Mouse (Mus musculus): Measurements from ENCODE around the gene Upb1. TPM values are rescaled to one million over a fixed set of nuclear protein-coding genes. Genes with fewer than 3 reads are reported as not detected.
"Not testable (repeated sequence)": the region's sequence is repeated elsewhere in the genome, so short reads cannot be mapped to it uniquely, and the experiment has no call there.

Gene Upb1
- total and polyA plus RNA-seq, 3 experiments = 1.3 to 2.0 (median 1.6) TPM

GRCm38 (mm10) chr10:75406755-75407154 lies 5.8 kb downstream of the Upb1 start:
- DNase-seq (ENCODE audit: extremely low read depth) = no peak
- dilution Hi-C loops (cut with MboI; ENCODE audit: extremely low pct_ligation_motif_present, extremely low pct_unique_long_range_greater_than_20kb, low sequenced_read_pairs) (no loop called here), in situ Hi-C loops (cut with MboI; ENCODE audit: low pct_ligation_motif_present, low pct_unique_long_range_greater_than_20kb, low sequenced_read_pairs) (no loop called here)
- no peaks in the 10 kb centered on the region for H3K9me3 ChIP-seq (replicated peaks; ENCODE audit: low read length)
- H3K36me3 ChIP-seq (replicated peaks in 1 of 2; ENCODE audit: control insufficient read depth in 1 of 2, insufficient read depth in 1 of 2, low read length in 1 of 2) = no peaks in the 10 kb centered on the region
- no peaks in the 10 kb centered on the region for H3K27me3 ChIP-seq (replicated peaks)
- no peak overlapping the region for H3K9ac ChIP-seq (ENCODE audit: insufficient read depth, low read depth)
- peaks cover 0 to 6% of the 10 kb centered on the region in 2 experiments; a peak in 2 of 4 replicates for H3K4me1 ChIP-seq (ENCODE audit: control insufficient read depth in 1 of 2, insufficient read depth in 2 of 2)
- no peaks in the 10 kb centered on the region for H3K79me2 ChIP-seq (replicated peaks; ENCODE audit: control insufficient read depth, extremely low read depth, insufficient read depth, poor library complexity, severe bottlenecking)
- H3K4me3 ChIP-seq (replicated peaks in 1 of 3; ENCODE audit: low read depth in 2 of 3, low read length in 2 of 3, poor library complexity in 1 of 3) = no peak overlapping the region
- no peak for TF ChIP-seq RAD21 (IDR thresholded peaks at IDR 0.05; ENCODE audit: low read depth, low read length)
- no peak for TF ChIP-seq CHD1 (IDR thresholded peaks at IDR 0.05; ENCODE audit: low read depth, low read length)
- no peak for TF ChIP-seq HCFC1 (IDR thresholded peaks at IDR 0.05; ENCODE audit: low read depth, low read length)
- no peak for TF ChIP-seq POLR2AphosphoS2 (IDR thresholded peaks at IDR 0.05; ENCODE audit: low read depth, low read length)
- no peak for TF ChIP-seq USF1 (IDR thresholded peaks at IDR 0.05; ENCODE audit: low read depth, low read length)
- no peak for TF ChIP-seq EP300 (IDR thresholded peaks at IDR 0.05; ENCODE audit: low read length)
- TF ChIP-seq RCOR1 (conservative IDR thresholded peaks at IDR 0.05; ENCODE audit: low read depth, low read length) = no peak
- no peak for TF ChIP-seq MAFK (IDR thresholded peaks at IDR 0.05; ENCODE audit: insufficient replicate concordance, low read length)
- TF ChIP-seq JUN (IDR thresholded peaks at IDR 0.05; ENCODE audit: insufficient read depth, low read depth, low read length) = no peak
- H3K27ac ChIP-seq (ENCODE audit: insufficient read depth, low read depth) = no peak overlapping the region
- H3K4me2 ChIP-seq (ENCODE audit: insufficient read depth, low read depth, poor library complexity, severe bottlenecking) = no peak overlapping the region

DNA sequence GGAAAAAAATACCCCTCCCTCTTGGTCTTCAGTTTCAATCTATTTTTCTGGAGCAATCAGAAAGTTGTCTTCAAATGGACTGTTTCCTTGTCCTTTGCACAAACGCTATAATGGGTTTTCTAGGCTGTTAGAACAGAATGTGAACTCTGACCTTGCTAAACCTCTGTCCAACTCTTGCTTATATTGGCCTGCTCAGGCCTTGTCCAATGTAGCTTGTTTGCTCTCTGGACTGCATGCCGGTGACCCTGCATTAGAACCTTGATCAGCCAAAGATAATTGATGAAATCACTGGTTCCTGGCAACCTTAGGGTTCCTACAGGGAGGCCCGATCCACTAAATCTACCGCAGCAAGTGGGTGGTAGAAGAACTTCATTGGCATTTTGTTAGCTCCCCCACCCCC lies 6.8 kb downstream of the Upb1 start:
- DNase-seq (ENCODE audit: extremely low read depth) = no peak
- Histone ChIP-seq H3K79me2 (replicated peaks; ENCODE audit: control insufficient read depth, extremely low read depth, insufficient read depth, poor library complexity, severe bottlenecking) (no peaks in the 10 kb centered on the region), H3K9ac (ENCODE audit: insufficient read depth, low read depth) (no peak overlapping the region), H3K27ac (ENCODE audit: insufficient read depth, low read depth) (no peak overlapping the region), H3K27me3 (replicated peaks) (no peaks in the 10 kb centered on the region), H3K4me3 (replicated peaks in 1 of 3; ENCODE audit: low read depth in 2 of 3, low read length in 2 of 3, poor library complexity in 1 of 3) (no peak overlapping the region), H3K4me2 (ENCODE audit: insufficient read depth, low read depth, poor library complexity, severe bottlenecking) (no peak overlapping the region), H3K4me1 (ENCODE audit: control insufficient read depth in 1 of 2, insufficient read depth in 2 of 2) (peaks cover 0 to 14% of the 10 kb centered on the region in 2 experiments; a peak in 2 of 4 replicates), H3K36me3 (replicated peaks in 1 of 2; ENCODE audit: control insufficient read depth in 1 of 2, insufficient read depth in 1 of 2, low read length in 1 of 2) (no peaks in the 10 kb centered on the region), H3K9me3 (replicated peaks; ENCODE audit: low read length) (no peaks in the 10 kb centered on the region)
- no peak for TF ChIP-seq CHD1 (IDR thresholded peaks at IDR 0.05; ENCODE audit: low read depth, low read length)
- TF ChIP-seq BHLHE40 (IDR thresholded peaks at IDR 0.05; ENCODE audit: low read depth, low read length) = no peak
- TF ChIP-seq TBP (conservative IDR thresholded peaks at IDR 0.05; ENCODE audit: low read depth, low read length) = no peak
- TF ChIP-seq KAT2A (IDR thresholded peaks at IDR 0.05; ENCODE audit: insufficient replicate concordance, low read length) = no peak
- dilution Hi-C loops (cut with MboI; ENCODE audit: extremely low pct_ligation_motif_present, extremely low pct_unique_long_range_greater_than_20kb, low sequenced_read_pairs) (no loop called here), in situ Hi-C loops (cut with MboI; ENCODE audit: low pct_ligation_motif_present, low pct_unique_long_range_greater_than_20kb, low sequenced_read_pairs) (no loop called here)

GRCm38 (mm10) chr10:75411343-75412113 lies 10.6 kb downstream of the Upb1 start:
- H3K9me3 ChIP-seq (replicated peaks; ENCODE audit: low read length); H3K4me2 ChIP-seq (ENCODE audit: insufficient read depth, low read depth, poor library complexity, severe bottlenecking); H3K79me2 ChIP-seq (replicated peaks; ENCODE audit: control insufficient read depth, extremely low read depth, insufficient read depth, poor library complexity, severe bottlenecking); H3K27me3 ChIP-seq (replicated peaks); H3K36me3 ChIP-seq (replicated peaks in 1 of 2; ENCODE audit: control insufficient read depth in 1 of 2, insufficient read depth in 1 of 2, low read length in 1 of 2); H3K4me3 ChIP-seq (replicated peaks in 1 of 3; ENCODE audit: low read depth in 2 of 3, low read length in 2 of 3, poor library complexity in 1 of 3); H3K27ac ChIP-seq (ENCODE audit: insufficient read depth, low read depth); H3K9ac ChIP-seq (ENCODE audit: insufficient read depth, low read depth); in situ Hi-C loops (cut with MboI; ENCODE audit: low pct_ligation_motif_present, low pct_unique_long_range_greater_than_20kb, low sequenced_read_pairs); dilution Hi-C loops (cut with MboI; ENCODE audit: extremely low pct_ligation_motif_present, extremely low pct_unique_long_range_greater_than_20kb, low sequenced_read_pairs): not testable (repeated sequence)
- DNase-seq (ENCODE audit: extremely low read depth) = peak; percentile 65
- peaks cover 4 to 21% of the 10 kb centered on the region in 2 experiments for H3K4me1 ChIP-seq (ENCODE audit: control insufficient read depth in 1 of 2, insufficient read depth in 2 of 2)
- TF ChIP-seq IRF4 (IDR thresholded peaks at IDR 0.05; ENCODE audit: low read depth, low read length) (peak; percentile 59; the same call in 1 of the 2 replicates), BHLHE40 (IDR thresholded peaks at IDR 0.05; ENCODE audit: low read depth, low read length) (peak; percentile 12; the same call in 1 of the 2 replicates), MEF2A (IDR thresholded peaks at IDR 0.05; ENCODE audit: borderline replicate concordance, low read depth, low read length) (0 out of 2 replicates have a peak, but pooled peaks have one; percentile 45), EP300 (IDR thresholded peaks at IDR 0.05; ENCODE audit: low read length) (peak; percentile 68; the same call in 1 of the 2 replicates), ETS1 (conservative IDR thresholded peaks at IDR 0.05; ENCODE audit: low read depth, low read length) (peak; percentile 37; the same call in 1 of the 2 replicates)

All from CH12.LX (cell line).